Mouse (Mus musculus) G1E (cell line): ENCODE data around the gene Pla2g4b.

ENCODE experiments used
- CTCF ChIP-seq: IDR thresholded peaks from 2 replicates; pipeline ENCODE4 v1.5.1; 2012; ENCODE audit warnings: low read depth, low read length, inconsistent platforms, mixed read lengths
- GATA1 ChIP-seq: IDR thresholded peaks from 2 replicates; pipeline ENCODE4 v1.6.1; 2012; ENCODE audit warnings: borderline replicate concordance, low read length, inconsistent platforms, mixed read lengths
- TAL1 ChIP-seq: conservative IDR thresholded peaks from 2 replicates; pipeline ENCODE4 v1.6.1; 2012; ENCODE audit warnings: low read depth, low read length, inconsistent platforms, mixed read lengths

GRCm38 (mm10) chr2:120066224-120066623 is 33.0 kb downstream of the Pla2g4b start:
- TF ChIP-seq CTCF, result no peak
- TF ChIP-seq TAL1, result no peak
- TF ChIP-seq GATA1, result no peak
